Mouse (Mus musculus) CH12F3 (cell line): ENCODE data around the gene Ggt5.

Source experiments
- in situ Hi-C: fragments of 300-500 bp; cut with MboI; formaldehyde crosslinking; loops from 2 replicates; pipeline ENCODE4 v1.14.3; 2020; ENCODE audit warnings: low sequenced_read_pairs

The Ggt5 gene

DNA sequence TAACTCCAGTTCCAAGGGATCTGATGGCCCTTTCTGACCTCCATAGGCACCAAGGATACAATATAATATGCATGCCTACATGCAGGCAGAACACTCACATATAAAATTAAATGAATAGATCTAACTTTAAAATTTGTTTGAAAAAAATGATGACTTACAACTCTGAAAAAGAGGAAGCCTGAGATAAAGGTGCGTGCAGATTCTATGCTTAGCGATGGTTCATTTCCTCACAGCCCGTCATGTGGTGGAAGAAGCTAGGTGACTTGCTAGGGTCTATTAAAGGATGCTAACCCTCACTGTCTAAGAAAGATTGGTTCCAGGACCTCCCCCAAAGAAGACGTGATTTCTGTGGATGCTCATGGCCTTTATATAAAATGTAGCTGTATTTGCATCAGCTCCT, 26.9 kb downstream of the Ggt5 start:
- in situ Hi-C loops: no loop called here

- in situ Hi-C loops: no loop called here
These were observed 31.7 kb downstream of the Ggt5 start for GRCm38 (mm10) chr10:75620818-75621217.

GRCm38 (mm10) chr10:75625920-75626319, 36.8 kb downstream of the Ggt5 start:
- in situ Hi-C loops: no loop called here

- in situ Hi-C loops: no loop called here
These were observed 37.9 kb downstream of the Ggt5 start for GRCm38 (mm10) chr10:75626991-75627390.

DNA sequence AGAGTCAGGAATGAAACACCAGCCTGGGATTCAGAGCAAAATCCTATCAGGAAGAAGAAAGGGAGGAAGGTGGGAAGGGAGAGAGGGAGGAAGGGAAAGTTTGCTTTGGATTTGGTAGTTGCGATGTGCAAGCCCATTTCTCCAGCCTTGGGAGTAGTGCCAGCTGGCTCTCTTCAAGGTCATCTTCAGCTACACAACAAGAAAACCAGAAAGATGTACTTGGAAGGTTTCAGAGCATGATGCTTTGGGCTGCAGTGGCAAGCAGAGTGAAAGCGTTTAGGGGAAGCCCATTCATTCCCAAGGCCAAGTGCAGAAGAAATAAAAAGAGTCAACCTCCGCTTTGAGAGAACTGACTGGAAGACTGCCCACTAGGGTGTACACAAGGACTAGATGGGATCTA, 38.4 kb downstream of the Ggt5 start:
- in situ Hi-C loops: no loop called here

GRCm38 (mm10) chr10:75632633-75633032, 43.5 kb downstream of the Ggt5 start:
- in situ Hi-C loops: no loop called here

DNA sequence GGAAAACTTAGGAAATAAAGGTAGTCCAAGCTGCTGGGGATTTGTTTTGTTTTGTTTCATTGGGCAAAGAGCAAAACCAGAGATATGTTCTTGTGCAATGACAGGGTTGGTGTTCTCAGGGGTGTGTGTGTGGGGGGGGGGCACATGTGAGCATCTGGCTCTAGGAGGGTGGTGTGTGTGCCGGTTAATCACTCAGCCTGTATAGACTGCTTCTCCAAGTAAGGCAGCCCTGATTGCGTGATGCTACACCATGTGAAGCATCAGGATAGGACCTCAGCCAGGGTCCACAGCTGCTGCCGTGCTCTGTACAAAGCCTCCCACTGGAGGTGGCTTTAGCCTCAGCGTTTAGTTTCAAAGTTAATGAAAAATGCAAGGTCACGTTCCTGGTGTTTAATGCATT, 43.9 kb downstream of the Ggt5 start:
- in situ Hi-C loops: no loop called here

DNA sequence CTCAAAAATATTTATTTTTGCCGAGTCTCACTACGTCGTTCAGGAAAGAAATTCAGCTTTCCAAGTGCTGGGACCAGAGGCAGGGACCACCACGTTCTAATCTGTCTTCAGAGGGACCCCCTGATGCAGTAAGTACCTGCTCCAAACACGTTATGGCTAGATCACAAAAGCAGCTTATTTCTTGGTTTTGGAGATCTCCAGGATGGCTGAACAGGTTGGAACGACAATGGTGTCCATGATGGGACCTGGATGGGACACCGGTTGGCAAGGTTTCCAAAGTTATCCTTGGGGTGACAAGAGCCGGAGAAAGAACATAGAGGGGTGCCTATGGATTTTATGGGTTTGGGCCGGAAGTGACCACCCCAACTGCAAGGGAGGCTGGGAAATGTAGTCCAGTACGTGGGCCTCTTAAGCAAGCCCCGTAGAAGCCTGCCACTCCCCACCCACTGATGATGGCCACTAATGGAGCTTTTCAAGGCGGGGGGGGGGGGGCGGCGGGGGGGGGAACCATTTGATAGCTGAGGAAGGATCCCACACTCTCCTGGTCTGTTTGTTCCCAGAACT, 44.5 kb downstream of the Ggt5 start:
- in situ Hi-C loops: no loop called here

DNA sequence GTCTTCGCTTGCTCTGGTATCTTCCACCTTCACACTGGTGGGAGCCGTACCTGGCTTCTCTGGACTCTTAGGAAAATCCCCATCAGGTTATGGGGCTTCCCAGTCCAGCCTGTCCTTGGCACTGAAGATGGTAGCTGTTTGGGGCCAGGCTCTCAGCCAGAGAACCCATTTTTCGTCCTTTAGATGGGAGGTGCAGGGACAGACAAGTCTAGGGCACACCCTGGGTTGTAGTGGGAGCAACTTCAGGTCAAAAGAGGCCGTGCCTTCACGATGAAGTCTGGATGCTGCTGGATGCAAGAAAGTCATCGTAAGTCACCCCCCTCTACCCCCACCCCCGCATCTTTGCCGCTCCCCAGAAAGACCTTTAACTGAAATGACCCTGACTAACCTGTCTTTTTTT, 45.5 kb downstream of the Ggt5 start:
- in situ Hi-C loops: no loop called here

DNA sequence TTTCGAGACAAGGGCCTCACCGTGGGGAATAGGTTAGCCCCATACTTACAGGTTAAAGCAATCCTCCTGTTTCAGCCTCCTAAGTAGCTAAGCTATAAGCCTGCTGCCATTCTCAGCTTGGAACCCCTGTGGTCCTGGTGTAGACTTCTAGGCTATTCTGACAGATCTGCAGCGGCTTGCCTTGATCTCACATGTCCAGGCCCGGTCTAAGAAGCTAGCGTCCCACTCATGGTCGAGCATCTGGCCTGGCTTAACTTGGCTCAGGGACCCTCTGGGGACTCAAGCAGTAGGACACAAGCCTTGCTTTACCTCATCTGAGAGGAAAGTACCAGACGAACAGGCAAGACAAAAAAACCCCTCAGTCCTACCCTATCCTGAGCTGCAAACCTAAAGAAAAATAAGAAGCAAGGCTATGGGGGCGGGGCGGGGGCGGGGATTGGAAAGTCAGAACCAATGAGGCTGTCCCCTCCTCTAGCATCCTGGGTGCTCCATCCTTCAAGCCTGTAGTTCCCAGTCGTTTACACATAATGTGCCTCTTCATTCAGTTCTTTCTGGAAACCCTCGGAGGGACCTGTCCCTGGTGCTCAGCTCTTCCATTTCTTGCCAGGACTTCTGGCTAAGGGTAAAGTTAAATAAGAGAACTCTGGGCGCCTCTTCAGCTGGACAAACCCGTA, 46.0 kb downstream of the Ggt5 start:
- in situ Hi-C loops: no loop called here

DNA sequence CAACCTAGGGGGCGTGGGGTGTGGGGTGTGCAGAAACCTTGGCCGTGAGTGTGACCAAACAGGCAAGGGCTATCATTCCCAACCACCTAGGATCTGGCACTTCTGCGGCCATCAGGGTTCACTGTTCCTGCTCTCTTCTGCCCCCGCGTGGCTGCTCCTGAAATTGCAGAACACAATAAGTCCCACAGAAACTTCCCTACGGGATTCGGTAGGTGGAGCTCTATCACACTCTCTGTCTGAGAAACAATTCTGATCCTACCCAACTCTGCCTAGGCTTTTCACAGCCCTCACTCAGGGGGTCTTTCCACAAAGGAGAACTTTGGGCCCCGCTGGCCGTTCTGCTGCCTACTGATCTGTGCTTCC, 46.5 kb downstream of the Ggt5 start:
- in situ Hi-C loops: no loop called here

DNA sequence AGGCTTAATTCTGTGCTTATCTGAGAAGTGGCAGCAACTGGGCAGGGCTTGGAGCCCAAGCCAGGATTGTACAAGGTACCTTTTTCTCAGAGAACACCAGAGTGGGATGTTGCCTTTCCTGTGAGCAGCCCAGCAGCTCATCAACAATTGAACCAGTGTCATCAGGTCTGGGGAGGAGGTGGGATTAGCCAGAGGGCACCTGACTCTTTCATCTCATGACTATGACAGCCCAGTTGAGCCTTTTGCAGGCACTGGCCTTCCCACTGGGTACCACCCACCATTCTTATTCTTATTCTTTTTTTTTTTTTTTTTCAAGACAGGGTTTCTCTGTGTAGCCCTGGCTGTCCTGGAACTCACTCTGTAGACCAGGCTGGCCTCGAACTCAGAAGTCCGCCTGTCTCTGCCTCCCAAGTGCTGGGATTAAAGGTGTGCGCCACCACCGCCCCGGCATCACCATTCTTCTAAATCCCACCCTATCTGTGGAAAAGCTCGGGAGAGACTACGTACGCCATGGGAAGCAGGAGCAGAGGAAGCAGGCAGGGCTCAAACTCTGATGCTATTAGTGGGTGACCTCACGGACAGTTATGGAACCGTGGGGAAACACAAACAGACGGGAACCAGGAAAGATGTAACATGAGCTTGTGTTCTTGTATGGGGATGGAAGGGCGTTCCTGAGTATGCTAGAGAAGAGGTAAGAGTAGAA, 47.1 kb downstream of the Ggt5 start:
- in situ Hi-C loops: no loop called here

DNA sequence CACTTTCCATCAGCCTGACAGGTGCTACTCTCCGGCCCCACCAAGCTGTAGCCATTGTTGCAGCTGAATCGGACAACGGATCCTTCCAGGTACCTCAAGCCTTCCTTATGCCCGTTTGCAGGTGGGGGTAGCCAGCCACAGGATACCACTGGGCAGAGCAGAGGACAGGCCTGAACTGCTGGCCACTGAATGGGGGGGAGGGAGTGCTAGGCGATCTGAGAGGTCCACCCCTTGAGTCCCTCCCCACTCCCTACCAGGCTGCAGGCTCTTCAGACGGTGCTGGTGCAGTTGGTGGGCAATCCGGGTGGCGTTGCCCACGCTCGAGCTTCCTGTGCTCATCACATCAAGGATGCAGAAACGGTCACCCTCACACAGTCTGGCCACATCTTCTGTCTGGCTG, 48.6 kb downstream of the Ggt5 start:
- in situ Hi-C loops: no loop called here

- in situ Hi-C loops: no loop called here
These were observed 52.6 kb downstream of the Ggt5 start for GRCm38 (mm10) chr10:75641721-75642222.

GRCm38 (mm10) chr10:75642436-75642835, 53.3 kb downstream of the Ggt5 start:
- in situ Hi-C loops: no loop called here

DNA sequence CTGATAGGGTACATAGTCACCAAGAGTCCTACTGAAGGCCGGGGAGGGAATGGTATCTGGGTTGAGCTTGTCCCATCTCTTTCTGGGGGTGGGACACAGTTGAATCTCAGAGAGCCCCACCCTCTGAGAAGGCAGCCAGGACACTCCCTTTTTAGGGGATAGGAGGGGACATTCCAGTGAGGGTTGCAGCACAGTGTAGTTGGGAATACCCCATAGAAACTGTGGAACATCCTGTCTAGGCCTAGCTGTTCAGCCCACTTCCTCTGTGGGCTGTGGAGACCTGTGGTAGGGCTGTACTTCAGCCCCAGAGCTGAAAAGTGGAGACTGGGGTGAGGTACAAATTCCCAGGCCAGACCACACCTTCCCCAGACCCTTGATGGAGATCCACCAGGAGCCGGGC, 53.8 kb downstream of the Ggt5 start:
- in situ Hi-C loops: no loop called here

DNA sequence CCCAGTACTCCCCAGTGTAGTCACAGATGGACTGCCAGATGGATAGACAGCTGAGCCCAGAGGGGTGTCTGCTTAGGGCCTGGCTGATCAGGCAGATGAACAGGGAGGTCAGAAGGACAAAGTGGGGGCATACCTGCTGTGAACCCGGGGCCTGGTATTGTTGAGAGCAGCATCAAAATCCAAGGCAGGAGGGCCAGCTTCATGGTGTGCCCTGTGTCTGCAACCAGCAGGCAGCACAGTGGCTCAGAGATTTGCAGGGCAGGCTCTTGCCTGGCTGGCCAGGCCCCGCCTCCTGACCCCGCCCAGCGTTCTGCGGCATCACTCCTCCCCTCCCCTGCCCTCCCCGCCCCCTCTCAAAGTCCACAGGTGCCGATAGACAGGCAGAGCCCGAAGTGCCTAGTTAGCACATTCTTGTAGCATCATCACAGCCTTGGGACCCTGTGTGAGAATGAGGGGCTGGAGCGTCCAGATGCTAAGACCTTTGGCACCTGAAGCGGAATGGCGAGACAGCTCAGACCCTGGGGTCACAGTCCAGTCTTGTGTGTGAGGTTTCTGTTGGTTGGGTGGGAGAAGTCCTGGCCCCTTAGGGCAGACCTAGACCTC, 54.7 kb downstream of the Ggt5 start, which contains the start of gene Susd2:
TSS of gene Susd2 (minus strand) at position 268 of the 603 bp plus-strand sequence.
- in situ Hi-C loops: no loop called here

DNA sequence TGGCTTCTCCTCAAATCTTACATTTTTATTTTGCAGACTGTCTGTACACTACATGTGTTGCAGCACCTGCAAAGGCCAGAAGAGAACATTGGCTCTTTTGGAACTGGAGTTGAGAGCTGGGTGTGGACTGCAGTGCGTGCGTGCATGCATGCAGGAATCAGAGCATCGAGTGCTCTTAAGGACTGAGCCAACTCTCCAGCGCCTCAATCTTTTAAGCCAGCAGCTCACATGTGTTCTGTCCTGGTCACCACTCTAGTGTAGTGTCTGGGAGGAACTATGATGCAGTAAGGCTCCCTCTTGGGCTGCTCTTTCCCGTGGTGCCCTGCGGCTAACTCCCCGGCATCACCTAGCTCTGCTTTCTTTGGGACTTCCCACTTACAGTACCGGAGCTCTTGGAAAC, 56.5 kb downstream of the Ggt5 start:
- in situ Hi-C loops: no loop called here

- in situ Hi-C loops: no loop called here
These were observed 57.3 kb downstream of the Ggt5 start for GRCm38 (mm10) chr10:75646406-75646805.

DNA sequence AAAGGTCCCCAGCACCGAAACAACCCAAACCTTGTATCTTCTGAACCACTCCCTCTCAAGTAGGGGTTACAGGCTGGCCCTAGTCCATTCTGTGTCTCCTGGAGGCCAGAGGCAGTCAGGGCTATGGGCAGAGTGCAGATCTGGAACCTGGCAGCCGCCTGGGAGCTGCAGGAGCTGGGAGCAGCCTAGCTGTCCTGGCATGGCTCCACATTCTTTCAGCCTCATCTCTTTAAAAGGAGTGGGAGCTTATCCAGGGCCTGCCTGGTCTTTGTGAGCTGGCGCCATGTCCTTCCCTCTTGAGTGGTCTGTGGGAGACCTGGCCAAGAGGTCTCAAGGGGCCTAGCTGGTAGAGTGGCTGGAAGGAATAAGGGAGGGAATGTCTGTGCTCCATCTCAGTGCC, 58.2 kb downstream of the Ggt5 start:
- in situ Hi-C loops: no loop called here

DNA sequence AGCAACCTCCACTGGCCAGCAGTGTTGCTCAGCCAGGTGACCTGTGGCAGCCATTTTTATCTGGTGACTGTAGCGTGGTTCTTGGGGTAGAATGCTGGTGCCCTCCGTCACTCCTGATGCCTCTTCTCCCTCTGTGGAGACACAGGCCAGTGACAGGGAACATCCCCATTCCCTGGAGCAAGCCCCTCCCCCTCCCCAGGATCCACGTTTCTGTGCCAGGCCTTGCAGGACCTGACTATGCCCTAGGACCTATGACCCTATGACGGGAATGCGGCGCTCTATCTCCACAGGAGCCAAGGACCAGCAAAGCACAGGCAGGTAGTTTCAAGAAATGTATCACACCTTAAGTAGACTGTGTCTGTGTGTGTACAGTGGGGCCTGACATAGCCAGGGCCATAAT, 59.0 kb downstream of the Ggt5 start:
- in situ Hi-C loops: no loop called here

DNA sequence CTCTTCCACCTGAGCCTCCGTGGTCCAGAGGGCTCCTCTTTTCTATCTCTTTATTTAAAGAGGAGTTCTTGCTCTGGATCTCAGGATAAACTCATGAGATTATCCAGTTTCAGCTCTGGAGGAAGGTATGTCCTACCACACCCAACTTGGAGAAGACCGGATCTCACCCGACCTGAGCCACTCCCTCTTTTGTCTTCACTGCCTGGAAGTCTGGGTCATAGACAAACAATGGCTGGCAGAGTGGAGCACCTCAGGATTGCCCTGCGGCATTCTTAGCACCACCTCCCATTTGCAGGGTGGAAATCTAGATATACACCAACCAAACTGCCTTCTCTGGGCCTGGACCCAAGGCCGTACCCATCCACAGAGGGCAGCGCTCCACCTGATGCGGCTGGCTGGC, 59.9 kb downstream of the Ggt5 start:
- in situ Hi-C loops: no loop called here
